Mouse (Mus musculus): Measurements from ENCODE around the gene Grm7.

Grm7 gene

DNA sequence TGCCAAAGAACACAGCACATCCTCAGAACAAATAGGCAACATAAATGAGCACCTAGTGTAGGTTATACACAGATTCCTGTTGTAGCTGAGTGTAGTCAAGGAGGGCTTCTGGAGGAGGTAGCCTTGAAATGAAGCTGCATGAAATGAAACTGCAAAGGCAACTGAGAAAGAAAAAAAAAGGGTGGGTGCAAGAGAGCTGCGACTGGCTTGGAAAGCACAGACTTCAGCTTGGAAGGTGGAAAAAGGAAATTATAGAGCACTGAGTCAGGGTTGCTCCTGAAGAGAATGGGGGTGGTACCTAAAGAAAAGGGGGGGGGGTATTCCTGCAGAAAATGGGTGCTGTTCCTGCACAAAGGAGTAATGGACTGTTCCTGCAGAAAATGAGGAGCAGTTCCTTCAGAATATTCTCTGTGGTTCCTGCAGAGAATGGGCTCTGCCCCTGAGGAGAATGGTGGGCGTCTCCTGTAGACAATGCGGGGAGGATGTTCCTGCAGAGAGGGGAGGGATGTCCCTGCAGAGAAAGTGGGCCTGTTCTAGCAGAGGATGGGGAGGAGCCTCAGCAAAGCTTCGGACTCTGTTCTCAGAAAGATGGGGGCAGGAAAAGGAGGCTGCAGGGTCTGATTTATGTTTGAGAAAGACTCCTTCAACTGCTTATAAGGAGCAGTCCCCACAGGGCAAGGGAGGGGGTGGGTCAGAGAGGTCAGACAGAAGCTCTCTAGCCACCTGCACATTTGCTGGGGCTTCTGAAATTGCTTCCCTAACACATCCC lies 726.4 kb downstream of the Grm7 start:
- DNase-seq: no peak

DNA sequence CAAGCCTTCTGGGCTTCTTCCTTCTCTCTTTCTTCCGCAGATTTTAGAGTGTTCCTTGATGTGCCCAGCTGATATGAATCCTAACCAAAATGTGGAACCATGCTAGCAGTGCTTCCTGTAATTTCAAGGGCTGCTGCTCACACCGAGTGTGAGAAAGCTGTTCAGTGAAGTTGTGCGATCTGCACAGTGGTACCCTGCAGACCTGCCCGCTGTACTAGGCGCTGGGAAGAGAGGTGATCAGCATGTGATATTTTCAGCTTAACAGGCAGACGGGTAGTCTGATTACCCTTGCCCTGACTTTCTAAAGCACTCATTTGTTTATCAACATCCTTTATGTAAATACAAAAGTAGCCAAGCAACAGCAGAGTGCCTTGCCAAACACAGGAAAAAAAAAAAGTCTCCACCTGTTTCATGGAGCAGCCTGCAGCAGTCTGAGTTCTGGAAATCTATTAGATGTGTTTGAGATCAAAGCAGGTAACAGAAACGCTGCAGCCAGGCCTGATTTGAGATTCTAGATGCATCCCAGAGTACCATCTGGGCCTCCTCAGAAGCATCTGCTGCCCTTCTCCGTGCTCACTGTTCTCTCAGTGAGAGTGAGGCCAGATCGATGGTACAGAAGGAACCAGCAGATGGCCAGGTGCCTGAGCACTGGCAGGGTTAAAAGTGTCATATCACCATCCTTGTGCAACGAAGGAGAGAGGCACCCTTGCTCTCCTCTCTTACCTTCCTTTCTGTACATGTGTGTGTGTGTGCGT lies 727.4 kb downstream of the Grm7 start:
- peak; percentile 21 to 54 for DNase-seq

DNA sequence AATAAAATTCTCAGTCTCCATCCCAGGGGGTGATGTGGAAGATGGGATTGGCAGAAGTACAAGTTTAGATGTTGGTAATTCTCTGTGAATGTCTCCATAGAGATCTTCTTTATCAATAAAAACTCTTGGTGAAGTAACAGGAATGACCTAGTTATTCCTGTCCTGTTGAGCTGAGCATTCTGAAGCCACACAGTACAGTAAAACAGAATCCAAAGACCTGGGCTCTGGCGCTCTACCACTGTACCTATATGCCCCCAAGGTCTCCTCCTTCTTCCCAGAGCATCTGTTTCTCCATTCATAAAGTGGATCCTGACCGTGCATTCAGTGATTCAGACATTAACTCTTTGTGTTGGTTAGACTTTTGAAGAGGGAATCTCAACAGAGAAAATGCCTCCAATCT lies 735.3 kb downstream of the Grm7 start:
- no peak for DNase-seq

DNA sequence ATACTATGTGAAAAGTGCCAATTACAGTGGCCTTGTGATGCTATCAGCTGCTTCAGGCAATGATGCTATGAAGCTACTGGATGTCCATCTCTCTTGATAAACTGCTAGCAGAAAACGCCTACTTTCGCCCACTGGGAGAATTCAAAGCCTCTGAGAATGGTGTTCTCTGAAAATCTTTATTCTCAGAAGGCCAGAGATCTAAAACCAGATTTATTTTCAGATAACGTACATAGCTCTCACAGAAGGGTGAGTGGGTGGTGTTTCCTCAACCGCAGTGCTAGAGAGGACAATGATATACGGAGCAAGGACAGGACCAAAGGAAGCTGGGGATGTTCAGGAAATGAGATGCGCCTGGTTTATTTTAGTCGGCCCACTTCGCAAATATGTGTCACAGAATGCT lies 763.4 kb downstream of the Grm7 start:
- no peak for DNase-seq

DNA sequence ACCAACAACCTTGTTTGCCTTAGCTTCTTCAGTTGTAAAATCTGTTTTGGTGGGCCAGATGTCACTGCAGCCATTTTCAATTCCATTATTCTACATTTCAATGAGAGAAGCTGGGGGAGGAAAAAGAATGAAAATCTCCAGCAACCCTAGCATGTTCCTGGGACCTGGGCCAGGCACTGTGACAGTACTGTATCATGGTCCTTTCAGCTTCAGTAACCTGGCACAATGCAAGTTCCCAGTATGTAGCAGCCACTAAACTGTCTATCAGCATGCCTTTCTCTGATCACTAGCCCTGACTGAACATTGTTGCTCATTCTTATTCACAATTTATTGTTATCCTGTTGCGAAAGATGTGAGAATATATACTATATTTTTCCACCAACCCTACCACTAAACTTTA lies 779.4 kb downstream of the Grm7 start:
- no peak for DNase-seq

DNA sequence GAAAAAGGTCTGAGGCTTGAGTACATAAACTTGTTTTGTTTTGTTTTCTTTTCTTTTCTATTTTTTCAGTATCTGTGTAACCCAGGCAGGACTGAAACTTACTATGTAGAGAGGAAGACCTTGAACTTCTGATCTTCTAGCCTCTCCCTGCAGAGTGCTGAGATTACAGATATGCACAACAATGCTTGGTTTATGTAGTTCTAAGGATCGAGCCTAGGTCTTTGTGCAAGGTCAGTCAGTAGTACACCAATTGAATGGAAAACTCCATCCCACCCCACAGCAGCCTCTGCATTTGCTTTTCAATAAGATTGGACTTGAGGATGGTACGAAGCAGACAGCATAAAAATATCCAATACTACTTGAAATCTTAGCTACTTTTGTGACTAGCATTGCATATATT lies 800.8 kb downstream of the Grm7 start:
- DNase-seq: no peak

DNA sequence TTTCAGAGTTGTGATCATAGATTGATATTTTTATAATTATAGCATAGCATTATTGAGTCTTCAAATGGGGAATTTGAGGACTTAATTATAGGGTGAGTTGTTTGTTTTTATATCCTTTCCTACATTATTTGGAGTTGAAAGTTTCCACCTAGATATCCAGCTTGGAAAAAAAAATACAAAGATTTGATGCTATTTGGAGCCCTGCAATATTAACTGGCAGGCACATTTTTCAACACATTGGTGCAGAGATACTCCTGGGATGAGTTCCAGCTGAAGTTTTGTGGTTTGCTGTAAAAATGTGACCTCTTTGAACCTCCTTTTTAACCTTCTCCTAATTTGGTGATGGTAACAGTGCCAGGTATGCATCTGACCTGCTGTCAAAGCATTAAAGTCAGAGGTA lies 802.5 kb downstream of the Grm7 start:
- DNase-seq: no peak

DNA sequence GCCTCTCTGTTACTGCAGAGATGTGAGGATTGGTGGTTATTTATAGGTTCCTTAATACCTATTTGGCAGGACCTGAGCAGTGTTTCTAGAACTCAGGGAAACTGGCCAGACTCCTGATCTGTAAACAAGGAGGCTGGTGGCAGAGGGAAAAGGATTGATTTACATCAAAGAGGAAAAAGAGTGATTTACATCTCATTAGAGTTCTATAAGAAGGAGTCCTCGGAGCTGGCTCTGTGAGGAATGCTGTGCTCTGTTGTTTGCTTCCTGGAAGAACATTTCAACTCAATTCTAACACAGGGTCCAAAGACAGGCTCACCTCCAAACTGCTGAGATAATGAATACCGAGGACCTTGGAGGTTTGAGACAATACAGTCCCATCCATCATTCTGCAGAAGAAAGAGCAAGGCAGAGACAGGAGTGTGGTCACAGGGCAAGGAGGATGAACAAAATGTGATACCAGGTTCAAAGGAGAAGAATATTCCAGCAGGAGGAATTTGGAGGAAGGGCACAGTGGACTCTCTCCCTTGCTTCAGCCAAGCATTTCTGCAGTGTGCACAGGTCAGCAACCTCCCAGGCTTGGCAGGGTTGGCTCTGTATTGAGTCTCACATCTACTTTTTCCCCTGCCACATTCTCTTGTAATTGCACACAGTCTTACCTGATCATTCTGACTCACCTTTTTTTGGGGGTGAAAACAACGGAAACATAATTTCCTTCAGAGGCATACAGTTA lies 803.8 kb downstream of the Grm7 start:
- DNase-seq: peak in 1 of 2 experiments; percentile 5

DNA sequence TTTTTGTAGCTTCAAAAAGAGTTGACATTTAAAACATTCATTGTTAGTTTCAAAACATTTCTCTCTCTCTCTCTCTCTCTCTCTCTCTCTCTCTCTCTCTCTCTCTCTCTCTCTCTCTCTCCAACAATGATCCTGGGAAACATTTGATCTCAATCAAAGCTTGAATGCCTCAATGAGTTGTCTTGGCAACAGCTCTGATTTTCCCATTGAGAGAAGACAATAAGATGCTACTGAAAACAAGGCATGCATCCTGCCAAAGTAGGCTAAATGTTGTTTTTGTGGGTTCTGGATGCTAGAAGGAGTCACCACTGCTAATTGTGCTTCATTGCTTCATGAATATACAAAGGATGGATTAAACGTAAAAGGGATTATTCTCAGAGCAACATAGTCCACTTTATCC lies 836.5 kb downstream of the Grm7 start:
- no peak for DNase-seq

DNA sequence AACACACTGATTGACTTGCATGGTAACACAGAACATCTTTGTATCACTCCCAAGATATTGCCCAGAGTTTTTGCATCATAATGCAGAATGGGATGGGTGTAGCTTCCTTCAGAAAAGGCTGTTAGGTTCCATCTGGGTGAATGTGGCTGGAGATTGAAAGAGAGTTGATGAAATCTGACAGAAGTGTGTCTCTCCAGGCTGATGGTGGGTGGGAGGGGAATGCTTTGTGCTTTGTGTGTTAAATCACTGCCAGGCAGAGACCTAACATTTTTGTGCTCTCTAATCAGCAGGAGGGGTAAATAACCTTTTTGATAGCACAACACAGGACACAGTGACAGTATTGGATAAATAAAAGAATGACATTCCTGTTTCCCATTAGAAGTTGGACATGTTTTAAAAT lies 840.7 kb downstream of the Grm7 start:
- no peak for DNase-seq

DNA sequence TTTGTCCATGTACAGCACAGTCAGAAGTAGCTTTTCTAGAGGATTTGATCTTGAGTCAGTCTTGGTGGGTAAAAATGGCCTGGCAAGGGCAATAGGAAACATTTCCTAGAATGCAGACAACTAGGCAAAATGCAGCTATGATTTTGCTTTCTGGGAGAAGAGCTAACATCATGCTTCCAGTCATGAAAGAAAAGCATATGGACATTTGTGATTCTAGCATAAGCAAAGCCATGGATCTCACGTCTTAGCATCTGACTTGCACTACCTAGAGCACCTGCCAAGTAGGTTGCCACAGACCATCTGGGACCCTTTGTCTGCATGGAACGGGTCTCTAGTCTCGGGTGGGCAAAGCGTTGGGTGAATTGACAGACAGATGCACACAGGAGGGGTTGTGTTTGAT lies 842.2 kb downstream of the Grm7 start:
- no peak for DNase-seq

DNA sequence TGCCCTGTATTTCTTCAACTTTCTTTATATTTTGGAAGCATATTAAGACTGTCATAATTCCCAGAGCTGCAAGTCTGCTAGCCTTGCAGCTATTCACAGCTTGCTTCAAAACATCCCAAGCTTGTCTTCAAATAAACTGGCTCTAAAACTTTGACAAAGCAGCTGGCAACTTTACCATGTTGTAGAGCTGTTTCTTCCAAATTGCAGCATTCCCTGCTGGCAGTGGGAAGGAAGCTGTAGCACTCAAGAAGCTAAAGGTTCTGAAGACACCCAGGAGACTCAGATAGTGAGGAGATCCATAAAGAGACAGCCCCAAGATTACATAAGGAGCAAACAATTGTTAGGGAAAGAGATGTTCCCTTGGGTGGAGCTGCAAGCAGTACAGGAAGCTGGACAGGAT lies 846.8 kb downstream of the Grm7 start:
- no peak for DNase-seq

DNA sequence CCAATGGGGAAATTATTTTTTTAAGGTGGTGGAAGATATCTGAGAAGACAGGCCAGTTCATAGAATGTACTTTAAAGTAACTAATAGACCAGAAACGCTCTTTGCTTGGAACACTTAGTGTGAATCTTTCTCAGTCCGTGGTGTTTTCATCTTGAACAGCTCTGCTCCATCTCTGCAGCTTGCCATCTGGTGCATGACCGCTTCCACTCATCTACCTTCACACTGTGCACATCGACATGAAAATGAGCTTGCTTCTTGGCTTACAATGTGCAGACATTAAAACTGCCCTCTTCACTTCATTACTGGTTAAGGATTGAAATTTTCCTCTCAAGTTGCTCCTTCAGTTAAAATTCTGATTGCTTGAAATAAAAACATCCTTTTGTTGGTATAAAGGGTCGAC lies 854.2 kb downstream of the Grm7 start:
- no peak for DNase-seq

DNA sequence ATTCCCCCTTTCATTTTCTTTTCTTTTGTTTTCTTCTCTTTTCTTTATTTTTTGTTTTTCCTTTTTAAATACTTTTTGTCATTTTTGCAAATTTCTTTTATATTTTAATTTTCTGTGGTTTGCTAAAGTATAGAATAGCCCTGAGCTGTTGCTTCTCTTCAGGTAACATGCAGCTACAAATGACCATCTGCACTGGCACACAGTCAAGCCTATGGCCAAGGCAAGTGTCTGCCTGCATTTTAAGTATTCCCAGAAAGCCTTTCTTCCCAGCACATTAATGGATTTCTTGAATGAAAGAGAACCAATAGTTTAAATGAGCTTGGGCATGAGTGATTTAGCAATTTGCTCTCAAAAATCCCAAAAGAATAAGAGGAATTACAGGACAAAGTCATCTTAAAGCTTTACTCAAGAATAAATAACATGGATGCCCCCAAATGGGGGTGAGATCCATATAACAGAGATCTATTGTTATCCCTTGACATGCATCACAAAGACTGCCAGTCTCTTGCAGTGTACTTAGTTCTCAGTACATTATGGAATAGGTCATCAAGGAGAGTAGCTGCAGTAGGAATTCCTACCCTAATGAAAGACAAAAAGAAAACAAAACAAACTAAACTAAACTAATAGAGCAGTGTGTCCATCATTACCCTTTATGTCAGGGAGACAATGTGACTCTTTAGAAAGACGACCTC lies 865.5 kb downstream of the Grm7 start:
- no peak for DNase-seq

DNA sequence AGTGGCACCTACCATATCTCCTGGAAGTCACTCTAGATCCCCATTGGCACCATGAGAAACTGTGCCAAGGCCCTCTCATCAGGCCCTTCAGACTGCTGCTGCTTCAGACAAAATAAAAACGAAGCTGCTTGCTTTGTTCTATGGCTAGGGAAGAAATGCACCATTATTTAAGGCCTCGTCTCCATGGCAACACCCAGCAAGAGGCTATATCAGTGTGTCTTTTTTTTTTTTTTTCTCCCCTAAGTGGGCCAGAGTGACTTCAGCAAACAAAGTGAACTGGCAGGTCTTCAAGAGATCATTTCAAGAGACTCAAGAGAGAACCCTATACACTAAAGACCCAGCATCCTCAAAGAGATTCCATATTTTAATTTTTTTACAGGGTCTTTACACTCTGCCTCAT lies 867.0 kb downstream of the Grm7 start:
- DNase-seq: no peak

DNA sequence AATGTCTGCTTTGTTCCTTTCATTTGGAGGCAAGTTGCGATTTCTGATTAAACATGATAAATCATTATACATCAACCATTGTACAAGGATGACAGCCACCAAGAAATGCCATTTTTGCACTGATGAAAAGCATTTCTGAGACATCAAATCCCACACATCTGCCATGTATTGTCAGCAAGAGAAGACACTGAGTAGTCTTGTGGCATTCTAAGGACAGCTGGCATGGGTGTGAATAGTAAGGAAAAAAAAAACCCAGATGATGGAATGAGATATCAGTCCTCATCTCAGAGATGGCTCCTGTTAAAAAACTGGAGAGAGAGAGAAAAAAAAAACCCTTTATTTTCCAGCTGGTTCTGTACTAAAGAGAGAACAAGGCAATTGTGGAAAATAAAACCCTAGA lies 875.8 kb downstream of the Grm7 start:
- no peak for DNase-seq

DNA sequence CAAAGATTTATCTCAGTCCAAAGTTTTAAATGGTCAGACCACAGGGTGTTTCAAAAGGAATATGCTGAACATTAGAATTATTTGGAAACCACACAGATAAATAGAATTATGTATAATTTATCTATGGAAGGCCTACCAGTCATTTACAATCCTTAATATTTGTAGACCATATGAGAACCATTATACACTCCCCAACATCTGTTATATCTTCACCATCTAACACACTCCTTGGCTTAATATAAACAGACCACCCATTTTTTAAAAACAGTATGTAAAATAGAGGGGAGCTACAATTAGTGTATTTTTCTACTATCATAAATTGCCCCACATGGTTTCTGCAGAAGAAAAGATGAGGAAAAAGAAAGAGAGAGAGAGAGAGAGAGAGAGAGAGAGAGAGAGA lies 876.7 kb downstream of the Grm7 start:
- DNase-seq: no peak

DNA sequence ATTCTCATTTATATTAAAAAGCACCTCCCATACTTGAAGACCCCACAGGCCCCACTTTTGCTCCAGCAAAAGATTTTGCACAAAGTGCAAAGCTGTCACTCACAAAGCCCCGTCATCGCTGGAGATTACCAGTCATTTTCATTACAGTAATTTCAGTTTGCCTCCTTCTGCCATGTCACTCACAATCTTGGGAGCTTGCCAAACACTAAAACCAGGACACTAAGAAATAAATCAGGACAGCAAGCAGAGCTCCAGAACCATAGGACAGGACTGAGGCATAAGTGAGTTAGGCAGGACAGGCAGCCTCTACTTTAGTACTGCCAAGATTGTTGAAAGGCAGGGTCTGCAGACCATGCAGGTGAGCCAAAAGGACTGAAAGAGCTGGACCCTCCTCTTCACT lies 884.6 kb downstream of the Grm7 start:
- DNase-seq: peak in 1 of 2 experiments; percentile 14

DNA sequence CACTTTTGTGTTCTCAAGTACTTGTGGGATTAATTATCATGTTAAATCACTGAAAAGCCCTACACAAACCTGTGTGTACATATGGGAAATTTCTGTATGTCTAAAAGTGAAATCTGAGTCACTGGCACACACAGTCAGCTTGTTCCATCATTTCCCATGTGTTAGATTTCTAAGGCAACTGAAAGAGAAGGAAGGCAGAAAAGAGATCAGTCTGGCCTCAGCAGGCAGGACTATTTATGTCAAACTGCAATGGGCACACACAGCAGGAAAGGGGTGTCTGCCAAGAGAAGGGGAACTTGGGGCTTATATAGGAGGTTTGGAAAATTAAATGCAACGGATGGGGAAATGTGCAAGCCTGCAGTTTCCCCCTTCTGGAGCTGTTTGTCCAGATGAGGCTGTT lies 913.2 kb downstream of the Grm7 start:
- DNase-seq: no peak

DNA sequence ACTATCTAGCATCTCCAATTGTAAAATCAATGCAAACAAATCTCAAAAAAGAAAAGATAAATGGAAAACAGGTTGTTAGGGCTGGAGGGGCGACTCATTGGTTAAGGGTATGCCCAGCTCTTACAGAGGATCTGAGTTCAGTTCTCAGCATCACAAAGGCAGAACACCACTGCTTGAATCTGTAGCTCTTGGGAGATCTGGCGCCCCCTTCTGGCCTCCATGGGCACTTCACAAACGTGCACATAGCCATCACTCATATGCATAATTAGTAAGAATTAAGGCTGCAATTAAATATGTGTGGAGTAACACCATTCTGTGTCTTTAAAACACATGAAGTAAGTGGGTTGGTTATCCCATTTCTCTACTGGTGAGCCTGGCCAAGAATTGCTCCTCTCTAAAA lies 914.1 kb downstream of the Grm7 start:
- no peak for DNase-seq

DNA sequence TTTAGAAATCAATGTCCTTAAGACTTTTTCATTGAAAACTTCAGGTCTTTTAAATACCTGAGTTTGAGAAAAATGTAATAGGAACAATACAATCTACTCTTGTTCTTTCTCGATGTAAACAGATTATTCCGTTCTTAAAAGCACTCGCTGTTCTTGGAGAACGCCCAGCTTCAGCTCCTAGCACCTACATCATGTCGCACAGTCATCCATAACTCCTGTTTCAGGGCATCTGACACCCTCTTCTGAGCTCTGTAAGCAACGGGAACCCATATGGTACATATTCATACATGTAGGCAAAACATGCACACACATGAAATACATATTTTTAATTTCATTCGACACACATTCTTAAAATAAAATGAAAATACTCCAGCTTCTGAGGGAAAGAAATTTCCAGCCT lies 916.0 kb downstream of the Grm7 start:
- no peak for DNase-seq

DNA sequence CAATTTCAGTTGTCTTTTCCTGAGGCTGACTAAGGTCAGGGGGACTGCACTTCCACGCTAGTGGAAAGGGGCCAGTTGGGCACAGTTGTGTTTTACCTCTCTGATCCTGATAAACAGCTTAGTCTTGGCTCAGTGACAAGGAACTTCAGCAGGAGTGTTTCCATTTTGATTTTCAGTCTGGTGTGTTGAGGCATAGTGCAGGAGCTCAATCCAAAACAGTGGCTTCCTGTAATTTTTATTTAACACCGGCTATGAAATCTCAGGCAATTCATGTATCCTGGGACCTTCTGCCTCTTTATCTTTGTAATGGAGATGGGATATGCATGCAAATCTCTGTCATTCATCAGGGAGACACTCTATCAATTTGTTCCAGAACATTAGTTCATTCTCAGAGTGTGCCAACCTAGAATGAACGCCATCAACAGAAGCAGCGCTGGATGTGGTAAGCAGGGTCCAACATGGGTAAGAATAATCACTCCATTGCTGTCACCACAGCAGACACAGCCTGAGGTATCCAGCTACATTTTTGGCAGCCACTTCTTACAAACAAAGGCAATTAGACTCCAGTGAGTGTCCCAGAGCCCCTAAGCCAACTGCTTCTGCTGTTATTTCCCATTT lies 926.2 kb downstream of the Grm7 start:
- DNase-seq: no peak

DNA sequence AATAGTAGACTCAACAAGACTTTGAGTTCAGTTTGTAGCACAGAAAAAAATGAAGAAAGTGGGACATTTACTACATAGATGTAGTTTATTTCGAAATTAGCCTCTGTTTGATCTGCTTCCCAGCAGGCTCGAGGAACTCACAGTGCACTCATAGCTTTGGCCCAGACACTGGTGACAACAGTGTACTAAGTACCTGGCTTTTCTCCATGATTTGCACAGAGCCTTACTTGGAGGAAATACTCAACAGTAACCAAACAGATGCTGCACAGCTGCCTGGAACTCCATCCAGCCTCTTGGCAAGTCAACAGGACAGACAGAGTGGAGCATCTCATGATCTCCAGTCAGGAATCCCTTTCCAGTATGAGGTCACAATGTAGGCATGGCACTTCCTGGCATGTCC lies 939.5 kb downstream of the Grm7 start:
- no peak for DNase-seq
